Mouse (Mus musculus) megakaryocyte, embryonic 14.5 days (primary cell): ENCODE measurements around the gene Armc10.

Experiments
- FLI1 ChIP-seq: IDR thresholded peaks from 2 replicates; pipeline ENCODE4 v1.6.1; 2012; ENCODE audit warnings: low read length, inconsistent platforms, mixed read lengths
- GATA1 ChIP-seq: IDR thresholded peaks from 3 replicates; pipeline ENCODE4 v1.6.1; 2012; ENCODE audit warnings: mixed read lengths, low read length, inconsistent platforms, borderline replicate concordance

- TF ChIP-seq GATA1 = no peak
- TF ChIP-seq FLI1 = no peak
These were observed 12.4 kb downstream of the Armc10 start for GRCm38 (mm10) chr5:21658038-21658437.
